Mouse (Mus musculus): ENCODE measurements around the gene Catsperz.

DNA sequence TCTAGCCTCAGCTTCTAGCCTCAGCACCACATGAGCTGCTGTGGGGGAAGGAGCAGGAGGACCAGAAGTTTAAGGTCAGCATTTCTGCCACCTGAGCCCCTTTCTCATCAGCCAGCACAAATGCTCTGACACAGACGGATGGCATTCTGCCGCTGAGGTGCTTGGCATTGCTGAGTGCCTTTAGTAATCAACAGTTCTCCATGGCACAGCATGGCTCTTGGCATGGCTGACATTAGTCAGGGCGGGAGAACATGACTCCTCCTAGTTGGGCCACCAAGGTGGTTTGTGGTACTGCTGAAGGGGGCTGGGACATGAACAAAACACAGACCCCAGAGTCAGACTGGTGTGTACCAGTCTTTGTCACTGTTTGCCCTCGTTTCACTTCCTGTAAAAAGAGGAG, 23.0 kb upstream of the Catsperz start:
- TF ChIP-seq POLR2A (IDR thresholded peaks at IDR 0.05; ENCODE audit: insufficient read length, low read depth) (no peak), POLR2AphosphoS2 (IDR thresholded peaks at IDR 0.05; ENCODE audit: insufficient read length, low read depth) (no peak), E2F4 (IDR thresholded peaks at IDR 0.05; ENCODE audit: insufficient read depth) (no peak), REST (IDR thresholded peaks at IDR 0.05; ENCODE audit: insufficient read depth, insufficient read length) (no peak)
